Mouse (Mus musculus) skeletal muscle tissue, postnatal 0 days (tissue): ENCODE measurements around the gene Adamts5. TPM values are rescaled to one million over a fixed set of nuclear protein-coding genes. Genes with fewer than 3 reads are reported as not detected.

Source experiments
- polyA plus RNA-seq: library from polyadenylated mRNA; unstranded; fragments of >200 nt; fragmentation: Nextera tagmentation; extraction: Ambion mirVana; gene quantifications from 2 replicates; pipeline ENCODE4 v1.2.1, GENCODE M21; 2015

Adamts5 gene
- 5.8 and 5.9 TPM in 2 replicates for polyA plus RNA-seq

DNA sequence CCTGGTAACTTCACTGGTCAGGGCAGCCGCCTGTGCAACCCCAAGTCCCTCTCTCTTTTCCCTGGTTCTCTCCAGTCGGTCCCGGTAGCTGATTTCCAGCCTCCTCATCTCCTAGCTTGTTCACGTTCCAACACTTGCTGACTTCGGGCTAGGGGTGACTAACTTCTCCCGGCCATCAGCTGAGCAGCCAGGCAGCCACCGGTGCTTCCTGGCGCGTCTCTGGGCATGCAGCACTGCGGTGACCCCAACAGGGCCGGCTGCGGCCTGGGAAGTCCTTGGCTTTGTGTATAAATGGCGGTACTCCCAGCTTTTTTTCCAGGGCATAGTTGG is at the start of gene Adamts5:
Adamts5 (minus strand) TSS at position 248 of the 330 bp plus-strand sequence.

Other genes starting within 250 kb of the Adamts5 start
- 13.4 and 14.3 TPM in 2 replicates for gene Adamts1, start 98.7 kb downstream of the Adamts5 start, polyA plus RNA-seq